Mouse (Mus musculus) testis, adult 2 months (tissue): ENCODE measurements at regions not wholly inside any gene's neighbourhood (a gene's known extent, or its start where the extent isn't known, plus 50 kb on each side); places are given as distances from the start of the nearest gene placed in this dataset.

ENCODE experiments used
- CTCF ChIP-seq: fragments of 200-500 bp; IDR thresholded peaks from 2 replicates; pipeline ENCODE4 v1.5.1; 2012; ENCODE audit warnings: low read depth, mild to moderate bottlenecking, inconsistent platforms, low read length, moderate library complexity; ENCODE audit not compliant: control insufficient read depth, insufficient read depth, insufficient replicate concordance
- POLR2A ChIP-seq: fragments of 200-500 bp; IDR thresholded peaks from 2 replicates; pipeline ENCODE4 v1.6.1; 2012; ENCODE audit warnings: low read depth, mild to moderate bottlenecking, inconsistent platforms, low read length, moderate library complexity; ENCODE audit not compliant: control insufficient read depth

GRCm38 (mm10) chr14:105817481-105817880, 79.1 kb downstream of the Spry2 start:
- TF ChIP-seq POLR2A (no peak), CTCF (no peak)
